Mouse (Mus musculus) cerebellum, adult 2 months (tissue): ENCODE measurements around the gene Rc3h1. TPM values are rescaled to one million over a fixed set of nuclear protein-coding genes. Genes with fewer than 3 reads are reported as not detected.
A peak's percentile ranks its signal among the peaks of the same experiment; 100 is the strongest.

Experiments used
- DNase-seq, 2 experiments: peaks; one replicate each; pipeline ENCODE4 v3.0.0; 2021
- H3K27ac ChIP-seq: fragments of 200-500 bp; 2 replicates; pipeline ENCODE4 v1.5.1; 2012; ENCODE audit warnings: low read length, control low read depth, inconsistent platforms; ENCODE audit not compliant: insufficient read depth
- H3K27me3 ChIP-seq: fragments of 200-500 bp; 2 replicates; pipeline ENCODE4 v1.6.1; 2012; ENCODE audit warnings: inconsistent platforms, mild to moderate bottlenecking, low read length, moderate library complexity; ENCODE audit not compliant: control insufficient read depth, insufficient read depth
- H3K4me1 ChIP-seq: fragments of 200-500 bp; 2 replicates; pipeline ENCODE4 v1.6.1; 2011; ENCODE audit warnings: low read length; ENCODE audit not compliant: control insufficient read depth, insufficient read depth
- H3K4me3 ChIP-seq: fragments of 200-500 bp; replicated peaks from 2 replicates; pipeline ENCODE3; 2011; ENCODE audit warnings: mild to moderate bottlenecking, low read depth, low read length, control low read depth; ENCODE audit not compliant: insufficient read depth
- CTCF ChIP-seq: fragments of 200-500 bp; IDR thresholded peaks from 2 replicates; pipeline ENCODE4 v1.5.1; 2011; ENCODE audit warnings: low read depth, mild to moderate bottlenecking, control low read depth, low read length, moderate library complexity, borderline replicate concordance; ENCODE audit not compliant: insufficient read depth
- POLR2A ChIP-seq: fragments of 200-500 bp; IDR thresholded peaks from 2 replicates; pipeline ENCODE4 v1.6.1; 2011; ENCODE audit warnings: low read length, control low read depth, borderline replicate concordance; ENCODE audit not compliant: insufficient read depth
- WGBS: fragments of 180-500 bp; shearing (Covaris S2); methylation state at CpG from one replicate; pipeline ENCODE4 v1.1.7; 2018; 5-methylcytosine and 5-hydroxymethylcytosine counted together
- polyA plus RNA-seq: library from polyadenylated mRNA; depleted of rRNA; stranded (reverse); fragments of >200 nt; gene quantifications from 2 replicates; pipeline ENCODE4 v1.2.3, GENCODE M21; 2012

Gene Rc3h1
- polyA plus RNA-seq, 1 experiment: 12.0 TPM

- no peak overlapping the region for H3K27ac ChIP-seq
- WGBS: 93% methylated on average over 1 of the region's 1 CpGs
- H3K27me3 ChIP-seq: no peaks in the 10 kb centered on the region
- peaks cover 6% of the 10 kb centered on the region; the same call in 1 of the 2 replicates for H3K4me1 ChIP-seq
- TF ChIP-seq CTCF: no peak
- no peak for TF ChIP-seq POLR2A
- no peak overlapping the region for H3K4me3 ChIP-seq
- no peak for DNase-seq
Measured at GRCm38 (mm10) chr1:160919383-160919782, 13.2 kb downstream of the Rc3h1 start.

GRCm38 (mm10) chr1:160921938-160922337, 15.7 kb downstream of the Rc3h1 start:
- Histone ChIP-seq H3K27ac (no peak overlapping the region), H3K27me3 (no peaks in the 10 kb centered on the region), H3K4me3 (no peak overlapping the region), H3K4me1 (peaks cover 7% of the 10 kb centered on the region; the same call in 1 of the 2 replicates)
- 100% methylated on average over 1 of the region's 1 CpGs for WGBS
- DNase-seq: no peak
- TF ChIP-seq POLR2A (no peak), CTCF (0 out of 2 replicates have a peak, but pooled peaks have one; percentile 3)

GRCm38 (mm10) chr1:160931320-160931719, 25.1 kb downstream of the Rc3h1 start:
- TF ChIP-seq CTCF (no peak), POLR2A (no peak)
- DNase-seq: no peak

GRCm38 (mm10) chr1:160933896-160934482, 27.8 kb downstream of the Rc3h1 start:
- no peak for TF ChIP-seq CTCF
- TF ChIP-seq POLR2A: no peak
- Histone ChIP-seq H3K4me3 (no peak overlapping the region), H3K4me1 (no peaks in the 10 kb centered on the region), H3K27me3 (no peaks in the 10 kb centered on the region), H3K27ac (no peak overlapping the region)
- WGBS: 52% methylated on average over 4 of the region's 4 CpGs
- peak in 1 of 2 experiments; percentile 34 for DNase-seq

More at GRCm38 (mm10) chr1:160931320-160931719, 25.1 kb downstream of the Rc3h1 start:
- H3K27ac ChIP-seq: no peak overlapping the region
- H3K4me1 ChIP-seq: peaks cover 2% of the 10 kb centered on the region; the same call in 1 of the 2 replicates
- H3K4me3 ChIP-seq: no peak overlapping the region
- no peaks in the 10 kb centered on the region for H3K27me3 ChIP-seq

- 80% methylated on average over 6 of the region's 6 CpGs for WGBS
- TF ChIP-seq POLR2A: no peak
- TF ChIP-seq CTCF: peak; percentile 11; the same call in 1 of the 2 replicates
- no peaks in the 10 kb centered on the region for H3K27me3 ChIP-seq
- no peaks in the 10 kb centered on the region for H3K4me1 ChIP-seq
- no peak overlapping the region for H3K4me3 ChIP-seq
- no peak overlapping the region for H3K27ac ChIP-seq
- DNase-seq: no peak
Measured at GRCm38 (mm10) chr1:160935551-160935950, 29.3 kb downstream of the Rc3h1 start.

GRCm38 (mm10) chr1:160963199-160963598, 57.0 kb downstream of the Rc3h1 start:
- TF ChIP-seq POLR2A: no peak
- TF ChIP-seq CTCF: no peak
- Histone ChIP-seq H3K27ac (no peak overlapping the region), H3K4me3 (no peak overlapping the region), H3K27me3 (no peaks in the 10 kb centered on the region), H3K4me1 (no peaks in the 10 kb centered on the region)
- no peak for DNase-seq
- WGBS: 91% methylated on average over 7 of the region's 7 CpGs

GRCm38 (mm10) chr1:160967268-160967667, 61.0 kb downstream of the Rc3h1 start:
- Histone ChIP-seq H3K4me1 (no peaks in the 10 kb centered on the region), H3K27ac (no peak overlapping the region), H3K27me3 (no peaks in the 10 kb centered on the region), H3K4me3 (no peak overlapping the region)
- TF ChIP-seq POLR2A (no peak), CTCF (no peak)
- 91% methylated on average over 1 of the region's 1 CpGs for WGBS
- no peak for DNase-seq

GRCm38 (mm10) chr1:160968643-160969042, 62.4 kb downstream of the Rc3h1 start:
- no peak for TF ChIP-seq POLR2A
- no peak for TF ChIP-seq CTCF
- Histone ChIP-seq H3K4me3 (no peak overlapping the region), H3K27ac (no peak overlapping the region), H3K4me1 (no peaks in the 10 kb centered on the region), H3K27me3 (no peaks in the 10 kb centered on the region)
- peak in 1 of 2 experiments; percentile 13 for DNase-seq
- WGBS: 40% methylated on average over 5 of the region's 5 CpGs
